Mouse (Mus musculus): ENCODE data around the gene Id3.

Id3 gene

GRCm38 (mm10) chr4:136124581-136124980 lies 18.7 kb upstream of the Id3 start:
- no peak for DNase-seq (ENCODE audit: low spot score in 2 of 2)

- DNase-seq (ENCODE audit: low spot score in 2 of 2): no peak
Measured at GRCm38 (mm10) chr4:136125458-136125857, 17.8 kb upstream of the Id3 start.

- no peak for DNase-seq (ENCODE audit: low spot score in 2 of 2)
Measured at GRCm38 (mm10) chr4:136126019-136126418, 17.3 kb upstream of the Id3 start.

GRCm38 (mm10) chr4:136127670-136128069 lies 15.6 kb upstream of the Id3 start:
- DNase-seq (ENCODE audit: low spot score in 2 of 2): no peak

- no peak for DNase-seq (ENCODE audit: low spot score in 2 of 2)
Measured at GRCm38 (mm10) chr4:136129842-136130241, 13.5 kb upstream of the Id3 start.

- no peak for DNase-seq (ENCODE audit: low spot score in 2 of 2)
Measured at GRCm38 (mm10) chr4:136133801-136134200, 9.5 kb upstream of the Id3 start.

GRCm38 (mm10) chr4:136134418-136134977 lies 8.8 kb upstream of the Id3 start:
- DNase-seq (ENCODE audit: low spot score in 2 of 2): peak in 1 of 2 experiments; percentile 19

- DNase-seq (ENCODE audit: low spot score in 2 of 2): peak in 1 of 2 experiments; percentile 42
Measured at GRCm38 (mm10) chr4:136134978-136135873, 8.1 kb upstream of the Id3 start.

- DNase-seq (ENCODE audit: low spot score in 2 of 2): no peak
Measured at GRCm38 (mm10) chr4:136135874-136136728, 7.2 kb upstream of the Id3 start.

GRCm38 (mm10) chr4:136139326-136140110 lies 3.8 kb upstream of the Id3 start:
- no peak for DNase-seq (ENCODE audit: low spot score in 2 of 2)

- peak; percentile 87 to 94 for DNase-seq (ENCODE audit: low spot score in 2 of 2)
Measured at GRCm38 (mm10) chr4:136140327-136141250, 2.7 kb upstream of the Id3 start.

- DNase-seq (ENCODE audit: low spot score in 2 of 2): peak in 1 of 2 experiments; percentile 25
Measured at GRCm38 (mm10) chr4:136142267-136143192, 767 bp upstream of the Id3 start.

- peak; percentile 74 to 86 for DNase-seq (ENCODE audit: low spot score in 2 of 2)
Measured at GRCm38 (mm10) chr4:136144126-136144926, 1.0 kb downstream of the Id3 start.

- no peak for DNase-seq (ENCODE audit: low spot score in 2 of 2)
Measured at GRCm38 (mm10) chr4:136144927-136145292, 1.6 kb downstream of the Id3 start.

GRCm38 (mm10) chr4:136145362-136145885 lies 2.1 kb downstream of the Id3 start:
- DNase-seq (ENCODE audit: low spot score in 2 of 2): peak in 1 of 2 experiments; percentile 17

- peak; percentile 20 to 30 for DNase-seq (ENCODE audit: low spot score in 2 of 2)
Measured at GRCm38 (mm10) chr4:136145991-136146711, 2.9 kb downstream of the Id3 start.

- peak in 1 of 2 experiments; percentile 33 for DNase-seq (ENCODE audit: low spot score in 2 of 2)
Measured at GRCm38 (mm10) chr4:136146712-136147154, 3.4 kb downstream of the Id3 start.

Measured in urinary bladder, adult 18-20 months (tissue).